Mouse (Mus musculus): ENCODE data around the gene Rab28.

The Rab28 gene

GRCm38 (mm10) chr5:41627224-41628144 is 80.5 kb downstream of the Rab28 start:
- CTCF ChIA-PET, result no interaction called here

- CTCF ChIA-PET, result no interaction called here
Measured at GRCm38 (mm10) chr5:41625544-41625943, 82.4 kb downstream of the Rab28 start.

GRCm38 (mm10) chr5:41621748-41622147 is 86.2 kb downstream of the Rab28 start:
- CTCF ChIA-PET, result no interaction called here

GRCm38 (mm10) chr5:41618966-41619365 is 89.0 kb downstream of the Rab28 start:
- CTCF ChIA-PET, result no interaction called here

GRCm38 (mm10) chr5:41610447-41611030 is 97.4 kb downstream of the Rab28 start:
- CTCF ChIA-PET, result no interaction called here

GRCm38 (mm10) chr5:41596242-41597117 is 111.5 kb downstream of the Rab28 start:
- CTCF ChIA-PET, result no interaction called here

- CTCF ChIA-PET, result no interaction called here
Measured at GRCm38 (mm10) chr5:41595199-41595598, 112.8 kb downstream of the Rab28 start.

- CTCF ChIA-PET, result no interaction called here
Measured at GRCm38 (mm10) chr5:41578051-41578450, 129.9 kb downstream of the Rab28 start.

Data from spleen, embryonic (tissue).